Mouse (Mus musculus): Measurements from ENCODE around the gene Spsb2. TPM values are rescaled to one million over a fixed set of nuclear protein-coding genes. Genes with fewer than 3 reads are reported as not detected.

Spsb2 gene
- total RNA-seq, 2 experiments from 2014 or later, result 11.7 to 15.2 TPM

DNA sequence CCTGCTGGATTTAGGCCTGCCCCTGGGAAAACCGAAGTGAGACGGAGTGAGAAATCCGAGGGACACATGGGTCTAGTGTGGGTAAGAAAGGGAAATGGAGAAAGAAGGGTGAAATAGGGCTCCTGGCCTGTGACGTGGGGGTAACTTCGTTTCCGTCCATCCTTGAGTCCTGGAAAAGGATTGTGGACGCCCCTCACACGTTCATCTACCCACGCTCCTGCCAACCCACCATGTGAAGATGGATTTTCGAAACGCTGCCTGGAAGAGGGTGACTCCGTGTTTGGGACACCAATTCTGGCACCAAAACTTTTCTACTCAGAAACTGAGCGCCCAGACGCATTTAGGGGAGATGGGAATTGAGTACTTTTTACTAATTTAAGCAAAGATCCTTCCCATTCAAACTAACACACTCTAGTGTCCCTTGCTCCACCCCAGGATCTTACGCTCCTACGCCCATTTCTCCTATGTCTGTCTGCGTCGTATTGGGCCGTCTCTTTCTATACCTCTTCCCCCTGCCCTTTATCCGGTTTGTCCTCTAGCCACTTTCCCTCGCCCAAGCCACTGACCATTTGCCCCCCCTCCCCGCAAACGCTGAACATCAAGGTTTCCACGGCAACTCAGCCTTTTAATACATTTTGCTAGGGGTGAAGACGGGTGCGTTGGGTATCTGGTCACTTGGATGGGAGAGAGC, 49.5 kb downstream of the Spsb2 start:
- no peak for DNase-seq

DNA sequence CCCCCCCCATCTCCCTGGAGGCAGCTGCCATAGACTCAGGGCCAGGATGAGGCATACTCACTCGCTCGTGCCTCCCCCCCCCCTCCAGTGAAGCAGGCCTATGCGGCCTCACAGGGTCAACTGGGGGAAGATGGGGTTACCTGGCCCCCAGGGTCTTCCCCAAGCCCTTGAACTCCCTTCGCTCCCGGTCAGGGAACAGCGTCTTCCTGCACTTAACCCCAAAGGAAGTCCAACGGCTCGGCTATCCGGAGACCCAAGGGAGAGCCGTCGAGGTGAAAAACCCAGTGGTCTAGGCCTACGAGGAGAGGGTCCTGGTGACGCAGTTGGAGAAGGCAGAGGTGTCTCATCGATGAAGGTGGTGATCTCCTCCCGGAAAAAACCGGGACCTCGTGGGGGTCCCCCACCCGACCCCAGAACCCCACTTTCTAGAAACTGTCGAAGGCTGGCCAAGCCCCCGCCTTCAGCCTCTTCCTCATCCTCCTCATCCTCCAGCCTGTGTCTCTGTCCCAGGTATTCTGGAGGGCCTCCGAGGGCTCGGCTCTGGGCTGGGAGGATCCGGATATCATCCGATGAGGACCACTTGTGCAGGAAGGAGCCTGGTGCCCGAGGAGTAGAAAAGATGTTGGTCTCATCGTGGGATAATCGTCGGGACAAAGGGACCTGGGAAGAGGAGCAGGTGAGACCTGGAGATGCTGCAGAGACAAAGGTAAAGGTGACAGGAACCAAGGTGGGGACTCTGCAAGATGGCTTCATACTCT, 50.3 kb downstream of the Spsb2 start:
- no peak for DNase-seq

DNA sequence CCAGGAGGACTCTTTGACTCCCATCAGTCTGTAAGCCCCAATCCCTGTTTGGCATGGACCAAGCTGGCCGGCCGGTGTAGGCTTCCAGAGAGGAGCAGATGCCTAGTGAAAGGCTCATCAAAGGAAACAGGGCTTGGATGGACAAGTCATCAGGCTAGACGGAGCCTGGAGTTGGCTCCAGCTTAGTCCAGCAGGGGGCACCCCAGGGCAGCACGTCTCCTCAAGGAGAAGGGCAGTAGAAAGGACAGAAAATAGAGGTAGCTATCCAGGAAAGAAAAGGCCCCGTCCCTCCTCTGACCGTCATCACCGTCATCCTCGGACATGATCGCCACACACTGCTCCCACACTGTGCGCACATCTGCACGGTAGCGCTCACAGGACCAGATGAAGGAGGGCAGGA, 51.3 kb downstream of the Spsb2 start:
- peak; percentile 95 for DNase-seq

Other genes with a start within 250 kb of the Spsb2 start
- 1 to 10 TPM; 4.7 to 5.1 TPM for gene C1rb, start 238.4 kb upstream of the Spsb2 start, total RNA-seq (2021)
- 1 to 10 TPM; 2.5 to 4.2 TPM for gene C1s2, start 172.6 kb upstream of the Spsb2 start, total RNA-seq (2021)
- gene Lpcat3, start 145.6 kb upstream of the Spsb2 start, total RNA-seq (2021), result 10 to 100 TPM; 80.8 to 85.7 TPM
- 10 to 100 TPM; 85.5 to 94.1 TPM for gene Emg1, start 96.5 kb upstream of the Spsb2 start, total RNA-seq (2021)
- gene Phb2, start 96.3 kb upstream of the Spsb2 start, total RNA-seq (2021), result 100 to 1,000 TPM; 452 to 487 TPM
- gene Ptpn6, start 69.9 kb upstream of the Spsb2 start, total RNA-seq (2021), result 10 to 100 TPM; 13.0 to 13.5 TPM
- 100 to 1,000 TPM; 321 to 324 TPM for gene Grcc10, start 67.3 kb upstream of the Spsb2 start, total RNA-seq (2021)
- 1 to 10 TPM in 1 of 2 experiments, not detected in 1; 1.1 TPM for gene Gm45234, start 52.6 kb upstream of the Spsb2 start, total RNA-seq (2021)
- 10 to 100 TPM; 64.0 to 71.5 TPM for gene Atn1, start 52.1 kb upstream of the Spsb2 start, total RNA-seq (2021)
- gene Eno2, start 39.0 kb upstream of the Spsb2 start, total RNA-seq (2021), result 10 to 100 TPM; 13.0 to 21.0 TPM
- gene Lrrc23, start 28.9 kb upstream of the Spsb2 start, total RNA-seq (2021), result under 1 TPM in 1 of 2 experiments, not detected in 1; 0.72 TPM
- 100 to 1,000 TPM; 504 to 601 TPM for gene Tpi1, start 5.6 kb downstream of the Spsb2 start, total RNA-seq (2021)
- gene Usp5, start 20.8 kb downstream of the Spsb2 start, total RNA-seq (2021), result 100 to 1,000 TPM in 1 of 2 experiments, 10 to 100 TPM in 1; 89.2 to 111 TPM
- 10 to 100 TPM; 26.3 to 28.8 TPM for gene Cdca3, start 20.9 kb downstream of the Spsb2 start, total RNA-seq (2021)
- gene Gnb3, start 31.6 kb downstream of the Spsb2 start, total RNA-seq (2021), result 1 to 10 TPM; 7.5 to 9.7 TPM
- 10 to 100 TPM; 26.6 to 29.6 TPM for gene P3h3, start 49.1 kb downstream of the Spsb2 start, total RNA-seq (2021)
- gene Gpr162, start 55.3 kb downstream of the Spsb2 start, total RNA-seq (2021), result 1 to 10 TPM; 3.5 to 5.2 TPM
- 1 to 10 TPM; 3.8 to 4.0 TPM for gene Cd4, start 79.6 kb downstream of the Spsb2 start, total RNA-seq (2021)
- 1 to 10 TPM; 1.4 to 1.8 TPM for gene Lag3, start 103.0 kb downstream of the Spsb2 start, total RNA-seq (2021)
- gene Ptms, start 111.4 kb downstream of the Spsb2 start, total RNA-seq (2021), result 100 to 1,000 TPM; 824 to 887 TPM
- gene Mlf2, start 122.7 kb downstream of the Spsb2 start, total RNA-seq (2021), result 100 to 1,000 TPM; 271 to 288 TPM
- gene Cops7a, start 156.9 kb downstream of the Spsb2 start, total RNA-seq (2021), result 100 to 1,000 TPM; 122 to 129 TPM
- gene Pianp, start 188.0 kb downstream of the Spsb2 start, total RNA-seq (2021), result 1 to 10 TPM; 3.8 to 5.6 TPM
- 10 to 100 TPM; 43.3 to 52.6 TPM for gene Zfp384, start 200.5 kb downstream of the Spsb2 start, total RNA-seq (2021)
- gene Ing4, start 231.1 kb downstream of the Spsb2 start, total RNA-seq (2021), result 10 to 100 TPM; 72.5 to 83.1 TPM
- 1 to 10 TPM; 4.6 to 7.5 TPM for gene Acrbp, start 241.0 kb downstream of the Spsb2 start, total RNA-seq (2021)